Mouse (Mus musculus): Measurements from ENCODE around the gene Stx6.
A peak's percentile ranks its signal among the peaks of the same experiment; 100 is the strongest.

Stx6 gene

DNA sequence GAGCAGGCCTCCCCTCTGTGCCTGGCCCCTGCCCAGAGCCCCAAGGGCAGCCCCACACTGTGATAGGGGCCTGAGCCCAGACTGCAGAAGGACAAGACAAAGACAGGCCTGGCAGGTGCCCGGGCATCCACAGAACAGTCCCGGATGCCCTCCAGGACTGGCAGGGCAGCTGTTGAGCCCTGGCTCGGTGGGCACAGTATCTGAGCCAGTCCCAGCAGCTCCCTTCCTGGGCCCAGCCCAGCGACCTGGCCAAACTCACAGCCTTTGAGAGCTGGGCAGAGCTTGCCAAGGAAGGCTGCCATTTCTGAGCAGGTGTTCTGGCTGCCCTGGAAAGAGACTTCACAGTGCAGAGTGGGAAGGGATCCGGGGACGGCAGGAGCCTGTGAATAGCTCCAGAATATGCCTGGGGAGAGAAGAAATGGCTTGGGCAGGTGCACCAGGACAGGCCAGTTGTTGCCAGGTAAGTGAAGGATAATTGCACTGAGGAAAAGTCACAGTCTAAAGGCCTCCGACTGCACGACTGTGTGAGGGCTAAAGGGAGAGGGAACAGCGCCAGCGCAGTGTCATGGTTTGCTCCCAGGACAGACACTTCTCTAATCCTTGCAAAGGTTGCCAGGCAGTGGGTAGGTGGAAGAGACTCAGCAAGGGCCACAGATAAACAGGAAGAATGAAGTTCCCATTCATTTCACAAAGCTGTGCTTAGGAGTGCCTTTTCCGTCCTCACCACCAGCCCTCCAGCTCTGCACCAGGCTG, 51.7 kb downstream of the Stx6 start:
- DNase-seq, result peak; percentile 67 to 68

DNA sequence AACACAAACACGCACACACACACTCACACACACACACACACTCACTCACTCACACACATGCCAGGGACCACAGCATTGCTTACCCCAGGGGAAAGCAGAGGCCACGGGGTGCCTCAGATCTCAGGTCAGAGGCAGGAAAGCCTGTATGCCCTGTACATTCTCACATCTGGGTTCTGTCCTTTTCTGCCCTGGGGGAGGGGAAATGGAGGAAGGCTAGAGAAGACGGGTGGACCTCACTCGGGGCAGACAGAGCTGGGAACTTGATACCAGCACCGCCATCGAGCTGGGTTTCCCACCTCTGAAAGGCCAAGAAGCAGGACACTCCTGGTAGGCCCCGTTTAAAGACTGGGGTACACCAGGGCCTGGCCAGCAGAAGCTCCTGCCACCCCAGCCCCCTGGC, 52.5 kb downstream of the Stx6 start:
- no peak for DNase-seq

DNA sequence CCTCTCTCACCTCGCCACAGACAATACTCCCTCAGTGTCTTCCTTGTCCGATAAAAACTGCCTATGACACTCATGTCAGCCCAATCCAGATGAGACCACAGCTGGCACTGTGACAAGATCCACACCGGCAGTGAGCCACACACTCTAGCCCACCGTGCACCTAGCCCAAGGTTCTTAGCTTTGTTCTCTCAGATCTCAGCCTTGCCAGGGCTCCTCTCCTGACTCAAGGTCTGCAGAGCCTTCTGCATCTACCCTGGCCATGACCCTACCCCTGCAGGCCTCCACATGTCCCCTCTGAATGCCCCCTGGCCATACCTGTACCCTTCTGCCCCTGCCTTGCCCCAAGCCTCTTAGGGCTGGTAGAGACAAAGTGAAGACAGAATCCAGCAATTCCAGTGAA, 53.6 kb downstream of the Stx6 start:
- DNase-seq, result no peak

DNA sequence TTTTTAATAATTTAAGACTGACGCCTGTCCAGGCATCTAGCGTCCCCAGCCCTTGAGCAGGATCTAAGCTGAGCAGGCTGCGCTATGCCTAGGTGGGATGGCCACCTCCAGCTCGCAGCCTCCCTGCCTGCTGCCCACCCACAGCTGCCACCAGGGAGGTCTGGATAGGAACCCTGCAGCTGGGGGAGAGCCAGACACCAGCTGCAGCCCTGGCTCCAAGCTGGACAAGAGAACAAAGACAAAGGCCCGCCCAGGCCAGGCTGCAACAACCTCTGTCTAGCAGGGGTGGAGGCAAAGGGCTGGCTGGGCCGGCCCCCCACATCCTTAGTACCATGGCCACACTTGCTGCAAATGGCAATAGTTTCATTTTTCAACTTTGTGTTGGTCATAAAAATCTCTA, 54.0 kb downstream of the Stx6 start:
- peak in 1 of 2 experiments; percentile 14 for DNase-seq

DNA sequence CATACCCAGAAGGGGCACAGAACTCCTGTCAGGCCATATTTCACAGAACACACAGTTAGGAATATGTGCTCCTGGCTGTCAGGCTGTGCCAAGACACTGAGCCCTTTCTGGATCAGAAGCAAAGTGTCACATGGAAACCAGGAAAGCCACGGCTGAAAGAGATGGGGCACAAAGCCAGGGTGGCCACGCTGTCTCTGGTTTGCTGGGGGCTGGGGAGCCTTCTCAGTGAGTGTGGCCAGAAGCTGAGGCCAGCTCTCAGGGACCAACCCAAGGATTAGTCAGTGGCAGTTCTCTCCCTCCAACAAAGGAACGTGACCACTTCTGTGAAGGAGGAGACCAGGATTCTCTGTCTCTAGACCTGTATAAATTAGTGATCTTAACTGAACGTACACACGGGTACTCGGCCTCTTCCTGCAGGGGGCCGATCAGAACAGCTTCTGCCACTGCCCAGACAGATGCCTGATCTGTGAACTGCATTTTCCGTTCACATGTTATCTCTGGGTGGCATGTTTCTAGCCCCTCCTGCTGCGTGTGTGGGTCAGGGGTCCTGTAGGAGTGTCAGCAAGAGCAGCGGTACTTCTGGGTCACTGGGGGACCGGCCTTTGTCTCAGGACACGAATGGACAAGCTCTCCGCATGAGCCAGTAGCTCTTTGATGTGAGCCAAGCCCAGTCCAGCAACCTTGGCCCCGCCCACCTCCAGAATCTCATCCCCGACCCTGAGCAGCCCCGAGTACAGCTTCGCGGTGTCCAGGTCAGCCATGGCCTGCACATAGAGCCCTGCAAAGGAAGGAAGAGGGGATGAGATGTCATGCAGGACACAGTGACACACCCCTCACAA, 54.6 kb downstream of the Stx6 start:
- DNase-seq, result no peak

DNA sequence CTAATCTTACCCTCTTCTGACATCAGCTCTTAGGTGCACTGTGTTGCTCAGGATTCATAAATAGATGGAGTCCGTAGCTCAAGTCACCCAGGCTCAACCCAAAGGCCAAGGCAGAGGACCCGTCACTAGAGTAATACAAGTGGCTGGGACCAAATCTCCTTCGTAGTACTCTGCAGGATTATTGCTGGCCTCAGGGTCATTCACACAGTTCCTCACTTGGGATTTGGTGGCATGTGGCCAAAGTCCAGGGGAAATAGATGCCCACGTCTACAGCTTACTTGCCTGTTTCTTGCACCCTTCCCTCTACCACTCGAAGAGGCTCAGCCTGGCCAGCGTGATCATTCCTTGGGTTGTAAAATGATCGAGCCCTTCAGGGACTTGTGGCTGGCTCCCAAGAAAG, 55.4 kb downstream of the Stx6 start:
- DNase-seq, result no peak

DNA sequence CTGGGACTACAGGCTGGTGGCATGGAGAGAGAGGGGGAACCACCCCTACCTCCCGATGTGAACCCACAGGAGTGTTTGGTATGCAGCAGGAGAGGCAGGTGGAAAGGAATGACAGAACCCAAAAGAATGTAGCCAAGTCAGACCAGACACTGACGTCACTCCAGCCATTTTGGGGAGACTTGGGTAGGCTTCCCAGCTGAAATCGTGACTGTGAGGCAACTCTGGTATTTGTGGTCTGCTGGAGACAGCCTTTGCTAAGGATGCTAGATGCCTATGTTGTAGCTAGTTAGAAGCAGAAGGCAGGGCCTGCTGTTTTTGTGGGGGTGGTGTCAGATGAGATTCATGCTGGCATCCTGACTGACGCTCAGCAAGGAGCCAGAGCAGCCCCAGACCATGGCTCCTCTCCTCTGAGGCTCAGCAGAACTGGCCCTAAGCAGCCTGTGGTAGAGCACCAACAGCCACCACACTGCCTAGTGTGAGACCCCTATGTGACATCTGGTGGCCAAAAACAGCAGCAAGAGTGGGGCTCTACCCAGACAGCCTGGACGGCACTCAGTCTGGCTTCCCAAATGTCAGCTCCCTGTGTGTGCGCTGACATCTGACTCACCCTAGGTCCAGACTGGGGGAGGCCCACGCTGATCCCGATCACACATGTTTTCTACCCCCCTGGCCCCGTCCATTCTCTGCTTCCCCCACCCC, 56.7 kb downstream of the Stx6 start:
- DNase-seq, result peak in 1 of 2 experiments; percentile 7

DNA sequence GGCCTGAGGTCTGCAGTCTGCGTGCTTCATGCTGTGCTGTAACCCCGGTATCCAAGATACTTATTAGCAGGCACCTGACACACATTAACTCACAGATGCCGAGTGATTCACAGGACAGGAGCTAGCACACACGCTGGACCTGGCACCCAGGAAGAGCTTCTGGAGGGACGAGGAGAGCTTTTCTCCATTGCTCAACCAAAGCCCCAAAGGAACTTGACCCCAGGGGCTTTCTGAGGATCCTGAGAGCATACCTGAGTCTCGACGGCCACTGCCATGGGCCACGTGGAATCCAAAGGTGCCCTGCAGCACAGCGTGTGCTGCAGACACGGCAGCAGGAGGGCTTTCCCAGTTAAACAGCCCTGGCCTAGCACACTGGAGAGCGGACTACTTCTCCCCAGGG, 57.8 kb downstream of the Stx6 start:
- DNase-seq, result no peak

DNA sequence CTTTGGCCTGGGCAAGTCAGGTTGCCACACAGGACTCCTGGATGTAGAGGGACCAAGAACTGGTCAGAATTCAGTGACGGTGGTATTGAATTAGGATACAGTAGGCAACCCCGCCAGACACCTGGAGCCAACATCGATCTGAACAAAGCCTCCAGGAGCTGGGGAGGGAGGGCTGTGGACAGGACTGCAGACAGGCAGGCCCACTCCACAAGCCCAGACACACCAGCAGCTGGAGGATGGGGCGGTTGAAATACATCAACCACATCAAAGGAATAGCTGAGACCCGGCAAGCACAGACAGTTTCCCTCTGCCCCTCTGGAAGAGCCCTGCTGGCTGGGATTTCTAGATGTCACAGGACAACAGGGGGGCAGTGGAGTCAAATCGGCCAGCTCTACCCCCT, 58.3 kb downstream of the Stx6 start:
- no peak for DNase-seq

DNA sequence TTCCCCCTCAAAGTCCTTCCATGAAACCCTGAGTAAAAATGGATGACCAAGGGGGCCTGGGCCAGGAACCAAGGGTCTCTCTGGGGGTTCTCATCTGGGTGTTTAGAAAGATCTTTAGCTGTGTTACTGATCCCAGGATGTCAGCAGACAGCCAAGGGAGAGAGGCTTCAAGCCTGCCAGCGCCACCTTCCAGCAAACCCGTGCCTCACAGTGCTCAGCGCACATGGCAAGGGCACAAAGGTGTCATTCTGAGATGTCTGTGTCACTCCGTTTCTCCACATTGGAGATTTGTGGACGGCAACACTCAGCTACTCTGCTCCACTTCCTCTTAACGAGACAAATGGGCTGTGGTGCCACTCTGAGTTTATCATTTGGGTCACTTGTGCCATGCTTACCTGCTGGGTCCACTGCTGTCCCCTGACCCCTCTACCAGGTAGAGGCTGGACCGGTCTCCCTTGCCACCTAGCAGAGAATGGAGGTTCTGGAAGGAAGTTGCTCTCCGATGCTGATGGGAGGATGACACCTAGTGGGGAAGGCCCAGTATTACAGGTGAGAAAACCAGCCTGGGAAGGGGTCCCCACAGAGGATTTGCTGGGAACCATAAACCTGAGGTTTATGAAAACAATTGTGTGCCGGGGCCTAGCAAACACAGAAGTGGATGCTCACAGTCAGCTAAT, 59.5 kb downstream of the Stx6 start:
- peak; percentile 61 to 68 for DNase-seq

DNA sequence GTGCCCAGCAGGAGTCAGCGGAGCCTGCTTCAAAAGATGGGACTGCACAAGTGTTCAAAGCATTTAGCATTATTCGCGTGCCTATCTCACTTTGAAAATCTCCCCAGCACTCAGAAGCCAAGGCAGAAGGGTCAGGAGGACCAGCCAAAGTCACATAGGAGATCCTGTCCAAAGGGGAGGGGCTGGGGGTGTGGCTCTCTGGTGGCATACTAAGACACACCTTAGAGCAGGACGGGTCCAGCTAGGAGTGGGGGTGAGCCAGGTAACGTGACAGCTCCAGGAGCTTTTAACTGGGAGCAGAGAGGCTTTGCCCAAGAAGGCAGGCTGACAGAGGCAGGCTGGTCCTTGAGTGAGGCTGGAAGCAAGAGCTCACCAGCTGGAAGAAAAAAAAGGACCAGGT, 60.4 kb downstream of the Stx6 start:
- no peak for DNase-seq

DNA sequence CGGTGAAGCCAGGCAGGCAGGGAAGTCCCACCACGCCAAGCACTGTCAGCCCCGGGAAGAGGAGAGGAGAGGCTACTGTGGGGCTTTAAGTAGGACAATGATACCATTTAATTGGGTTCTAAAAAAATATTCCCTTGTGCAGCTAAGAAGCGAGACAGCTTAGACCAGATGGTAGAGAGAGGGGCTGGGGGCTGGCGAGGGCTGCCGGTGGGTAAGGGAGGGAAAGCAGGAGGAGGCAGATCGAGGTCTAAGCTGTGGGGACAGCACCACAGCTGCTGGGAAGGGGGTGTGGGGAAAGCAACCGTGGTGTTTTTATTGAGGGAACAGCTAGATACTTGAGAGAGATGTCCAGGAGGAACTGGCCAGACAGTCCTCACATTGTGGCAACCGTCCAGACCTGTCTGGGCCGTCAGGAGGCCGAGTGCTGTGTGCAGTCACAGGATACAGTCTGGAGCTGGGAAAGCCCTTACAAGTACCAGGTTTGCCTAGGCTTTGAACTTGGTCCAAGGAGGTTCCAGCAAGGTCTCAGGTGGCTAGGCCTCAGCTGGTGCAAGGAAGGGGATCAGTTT, 63.7 kb downstream of the Stx6 start:
- DNase-seq, result peak; percentile 55 to 56

DNA sequence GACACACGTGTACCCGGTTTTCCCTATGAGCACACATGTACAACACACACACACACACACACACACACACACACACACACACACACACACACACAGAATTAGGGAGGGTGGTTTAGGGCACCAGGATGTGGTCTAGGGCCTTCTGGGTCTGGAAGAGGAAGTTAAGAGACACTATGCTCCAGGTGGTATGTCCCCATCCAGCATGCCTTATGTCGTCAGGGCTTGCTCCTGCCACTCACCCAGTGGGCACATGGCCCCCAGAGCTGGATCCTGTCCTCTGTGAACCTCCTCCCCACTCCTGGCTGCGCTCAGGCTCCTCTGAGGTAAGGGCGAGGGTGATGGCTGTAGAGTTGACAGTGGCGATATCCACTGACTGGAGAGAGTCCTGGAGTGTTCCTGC, 64.5 kb downstream of the Stx6 start:
- no peak for DNase-seq

DNA sequence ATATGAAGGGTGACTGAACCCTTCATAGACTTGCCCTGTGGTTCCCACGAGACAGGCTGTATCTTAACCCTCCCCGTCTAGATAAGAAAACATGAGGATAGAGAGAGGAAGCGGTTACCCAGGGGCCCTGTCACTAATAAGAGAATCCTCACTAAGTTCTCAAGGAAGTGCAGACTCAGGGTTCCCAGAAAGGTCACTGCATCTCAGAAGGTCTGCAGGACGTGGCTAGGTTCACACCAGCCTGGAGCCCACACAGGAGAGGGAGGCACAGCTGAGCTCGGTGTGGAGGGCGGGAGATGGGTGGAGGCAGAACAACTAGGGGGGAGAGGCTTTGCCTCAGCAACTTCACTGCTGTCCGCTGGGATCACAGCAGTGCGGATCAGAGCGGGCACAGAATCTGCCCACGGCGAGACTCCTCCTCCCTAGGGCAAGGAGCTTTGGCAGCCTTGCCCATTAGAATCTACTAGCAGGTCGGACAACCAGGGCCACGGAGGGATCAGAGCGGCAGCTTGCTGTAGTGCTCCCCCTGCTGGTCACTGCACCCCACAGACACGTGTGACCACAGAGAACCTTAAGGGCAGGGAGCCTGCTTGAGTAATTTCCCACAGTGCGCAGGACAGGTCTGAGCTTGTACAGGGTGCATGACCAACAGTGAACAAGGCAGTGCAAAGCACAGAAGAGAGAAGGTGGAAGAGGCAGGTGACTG, 65.5 kb downstream of the Stx6 start:
- peak; percentile 86 to 87 for DNase-seq

DNA sequence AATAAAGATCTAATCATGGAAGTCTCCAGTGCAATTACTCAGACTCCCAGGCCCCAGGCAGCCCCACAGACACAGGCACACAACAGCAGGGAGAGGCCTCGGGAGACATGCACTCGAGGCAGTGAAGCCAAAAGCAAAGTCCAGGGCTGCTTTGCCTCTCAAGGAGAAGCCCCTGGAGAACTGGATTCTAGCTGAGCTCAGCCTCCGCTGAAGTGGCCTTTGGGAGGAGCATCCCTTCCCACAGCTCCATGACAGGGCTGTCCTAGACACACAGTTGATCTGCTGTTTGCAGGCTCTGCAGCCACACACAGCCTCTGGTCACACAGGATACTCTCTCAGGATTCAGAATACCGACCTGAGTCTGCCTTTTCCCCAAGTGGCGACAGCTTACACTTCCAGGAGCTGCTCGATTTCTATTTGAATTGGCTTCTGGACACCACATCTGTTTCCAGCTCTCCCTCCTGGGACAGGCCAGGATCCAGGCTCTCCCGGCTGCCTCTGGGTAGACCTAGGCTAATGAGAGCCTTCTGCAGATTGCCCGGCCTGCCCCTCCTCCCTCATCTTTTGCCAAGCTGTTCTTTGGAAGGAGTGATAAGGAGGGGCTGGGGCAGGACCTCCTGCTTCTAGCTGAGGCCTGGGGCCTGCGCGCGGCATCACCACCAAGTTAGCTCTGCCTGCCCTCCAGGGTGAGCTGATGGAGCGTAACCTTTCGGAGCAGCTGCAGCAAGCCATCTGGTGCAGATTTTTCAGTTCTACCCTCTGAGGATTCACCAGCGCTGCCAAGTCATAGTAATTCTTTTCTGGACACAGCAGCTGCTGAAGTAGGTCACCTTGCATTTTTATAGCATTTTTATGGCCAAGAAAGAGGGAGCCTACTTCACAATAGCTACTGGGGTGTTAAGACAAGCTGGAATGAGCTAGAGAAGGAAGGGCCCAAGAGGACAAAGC, 71.2 kb downstream of the Stx6 start:
- DNase-seq, result no peak

DNA sequence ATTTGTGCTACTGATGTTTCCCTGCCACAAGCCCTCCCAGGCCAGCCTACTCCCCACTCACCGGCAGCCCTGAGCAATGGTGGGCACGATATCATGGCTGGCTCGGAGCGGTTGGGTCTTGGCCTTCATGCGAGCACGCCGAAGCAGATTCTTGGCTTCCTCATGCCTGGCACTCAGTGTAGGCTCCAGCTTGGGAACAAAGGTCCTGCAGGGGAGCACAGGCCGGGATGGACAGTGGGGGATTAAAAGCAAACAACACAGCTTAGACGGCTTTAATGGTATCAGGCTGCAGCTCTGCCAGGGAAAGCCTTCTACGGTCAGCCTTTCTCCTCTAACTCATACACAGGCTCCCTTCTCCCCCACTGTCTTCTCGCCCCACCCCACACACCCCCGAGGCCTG, 73.9 kb downstream of the Stx6 start:
- DNase-seq, result peak in 1 of 2 experiments; percentile 17

DNA sequence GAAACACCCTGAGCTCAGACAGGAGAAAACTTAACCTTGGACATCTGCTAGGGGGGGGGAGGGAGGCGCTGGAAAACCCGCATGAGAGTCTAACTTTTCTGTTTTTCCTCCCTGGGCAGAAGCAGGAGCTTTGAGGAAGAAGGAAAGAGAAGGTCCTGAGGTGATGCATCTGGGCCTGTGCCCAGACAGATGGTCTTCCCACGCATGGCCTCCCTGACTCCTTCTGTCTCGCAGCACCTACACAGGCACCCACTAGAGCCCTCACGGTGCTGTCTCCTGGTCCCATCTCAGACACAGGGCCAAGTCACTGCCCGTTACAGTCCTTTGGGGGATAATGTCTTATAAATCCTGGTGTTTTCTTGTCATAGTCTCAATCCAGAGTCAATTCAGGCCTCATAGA, 74.3 kb downstream of the Stx6 start:
- DNase-seq, result peak; percentile 52 to 53

DNA sequence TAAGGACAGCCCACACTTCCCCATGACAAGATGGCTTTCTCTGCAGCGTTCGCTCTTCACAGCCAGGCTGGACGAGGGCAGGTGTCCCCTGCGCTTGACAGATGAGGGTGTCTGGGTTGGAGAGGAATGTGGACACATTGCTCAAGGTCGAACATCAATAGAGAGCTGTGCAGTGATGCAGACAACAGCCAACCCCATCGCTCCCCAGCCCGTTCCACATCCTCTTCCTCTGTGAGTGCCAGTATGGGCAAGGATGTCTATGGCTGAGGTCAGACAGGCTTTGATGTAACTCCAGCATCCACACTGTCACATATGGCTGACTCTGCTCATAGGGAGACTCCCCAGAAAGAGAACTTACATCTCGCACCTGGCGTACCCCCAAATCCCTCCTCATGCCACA, 74.9 kb downstream of the Stx6 start:
- peak in 1 of 2 experiments; percentile 13 for DNase-seq

DNA sequence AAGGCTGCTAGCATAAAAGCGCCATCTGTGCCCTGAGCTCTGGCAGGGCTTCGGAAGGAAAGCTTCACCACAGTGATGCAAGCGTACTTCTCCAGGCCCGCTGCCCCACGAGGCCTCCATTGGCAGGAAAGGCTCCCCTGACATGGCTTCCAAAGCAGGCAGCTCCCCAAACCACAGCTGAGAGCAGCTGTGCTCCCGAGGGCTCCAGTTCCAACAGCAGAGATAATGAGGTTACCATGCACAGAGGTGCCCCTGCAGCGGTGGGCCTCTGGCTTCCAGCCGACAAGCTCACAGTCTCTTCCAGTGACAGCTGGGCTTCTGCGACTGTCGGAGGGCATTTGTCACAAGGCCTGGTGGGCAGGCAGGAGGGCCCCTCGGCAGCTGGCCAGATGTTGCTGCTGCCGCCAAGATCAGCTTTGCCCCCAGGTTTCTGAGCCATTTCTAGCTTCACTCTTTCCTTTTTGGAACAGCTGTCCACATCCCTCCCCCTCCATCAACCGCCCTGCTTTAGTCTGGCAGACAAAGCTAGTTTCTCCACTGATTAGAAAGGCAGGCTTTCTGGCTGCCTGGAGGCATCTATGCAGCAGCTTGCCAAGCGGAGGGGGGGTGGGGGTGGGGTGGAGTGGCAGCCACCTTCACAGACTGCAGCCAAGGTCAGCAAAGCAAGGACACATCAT, 75.6 kb downstream of the Stx6 start:
- peak; percentile 28 to 41 for DNase-seq

DNA sequence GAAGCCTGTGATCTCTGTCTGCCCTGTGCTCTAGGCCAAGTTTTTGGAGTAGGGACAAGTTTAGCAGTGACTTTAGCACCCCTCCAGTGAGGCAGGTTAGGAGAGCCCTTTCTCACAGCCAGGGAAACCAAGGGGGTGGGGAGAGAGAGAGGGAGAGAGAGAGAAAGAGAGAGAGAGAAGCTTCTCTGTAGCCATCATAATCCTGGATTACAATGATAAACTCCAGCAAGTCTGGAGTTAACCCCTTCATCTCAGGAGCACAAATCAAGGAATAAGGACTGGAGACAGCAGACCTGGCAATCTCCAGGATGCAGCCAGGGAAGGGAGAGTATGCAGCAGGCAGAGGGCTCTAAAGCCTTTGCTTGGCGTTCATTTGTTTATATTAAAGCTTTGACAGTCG, 77.1 kb downstream of the Stx6 start:
- DNase-seq, result no peak
